Mouse (Mus musculus): ENCODE data around the gene Aida.

- no peak for TF ChIP-seq CTCF (IDR thresholded peaks at IDR 0.05; ENCODE audit: insufficient read depth, low read depth, low read length)
- no peak for TF ChIP-seq POLR2A (IDR thresholded peaks at IDR 0.05; ENCODE audit: insufficient read depth, low read depth, low read length)
These were observed 6.8 kb upstream of the Aida start for GRCm38 (mm10) chr1:183289576-183289975.
